Mouse (Mus musculus): ENCODE results near the gene Hfe. TPM values are rescaled to one million over a fixed set of nuclear protein-coding genes. Genes with fewer than 3 reads are reported as not detected.
A peak's percentile ranks its signal among the peaks of the same experiment; 100 is the strongest.
"Not testable (repeated sequence)": the region's sequence is repeated elsewhere in the genome, so short reads cannot be mapped to it uniquely, and the experiment has no call there.

Gene Hfe
- polyA plus RNA-seq, 1 experiment from 2014 or later: 26.3 TPM

DNA sequence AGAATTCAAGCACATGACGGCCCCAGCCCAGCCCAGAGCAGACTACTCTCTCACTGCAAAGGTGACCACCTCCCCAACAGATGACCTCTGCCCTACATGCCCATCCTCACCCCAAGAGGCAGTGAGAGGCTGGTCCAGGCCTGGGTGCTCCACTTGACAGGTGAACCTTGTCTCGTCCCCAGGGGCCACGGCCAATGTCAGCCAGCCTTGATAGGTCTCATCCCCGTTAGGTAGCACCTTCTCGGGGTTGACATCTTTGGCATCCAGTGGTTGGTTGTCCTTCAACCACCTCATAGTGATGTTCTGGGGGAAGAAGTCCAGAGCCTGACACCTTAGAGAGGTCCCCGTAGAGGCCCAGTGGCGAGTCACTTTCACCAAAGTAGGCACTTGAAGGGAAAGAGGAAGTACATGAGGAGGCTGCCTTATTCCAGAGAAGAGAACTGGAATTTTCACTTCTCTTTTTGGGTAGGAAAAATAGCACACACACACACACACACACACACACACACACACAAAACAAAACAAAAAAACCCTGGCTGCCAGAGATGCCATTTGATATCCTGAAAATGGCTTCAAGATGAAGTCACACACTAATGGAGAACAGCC is 4.8 kb downstream of the Hfe start:
- ATAC-seq: no peak
- H3K9ac ChIP-seq (replicated peaks; ENCODE audit: low read depth): no peak overlapping the region

DNA sequence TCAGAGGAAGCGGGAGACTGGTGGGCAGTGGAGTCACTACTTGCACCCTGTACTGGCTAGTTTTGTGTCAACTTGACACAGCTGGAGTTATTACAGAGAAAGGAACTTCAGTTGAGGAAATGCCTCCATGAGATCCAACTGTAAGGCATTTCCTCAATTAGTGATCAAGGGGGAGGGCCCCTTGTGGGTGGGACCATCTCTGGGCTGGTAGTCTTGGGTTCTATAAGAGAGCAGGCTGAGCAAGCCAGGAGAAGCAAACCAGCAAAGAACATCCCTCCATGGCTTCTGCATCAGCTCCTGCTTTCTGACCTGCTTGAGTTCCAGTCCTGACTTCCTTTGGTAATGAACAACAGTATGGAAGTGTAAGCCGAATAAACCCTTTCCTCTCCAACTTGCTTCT is 7.9 kb downstream of the Hfe start:
- H3K27ac ChIP-seq (ENCODE audit: low read length); H3K4me2 ChIP-seq (replicated peaks; ENCODE audit: low read depth, low read length); H3K4me1 ChIP-seq (ENCODE audit: insufficient read depth, low read depth, low read length); H3K9ac ChIP-seq (replicated peaks; ENCODE audit: low read depth); H3K36me3 ChIP-seq (ENCODE audit: insufficient read depth, low read length); H3K9me3 ChIP-seq (ENCODE audit: low read length); H3K27me3 ChIP-seq (replicated peaks; ENCODE audit: insufficient read depth, low read length); H3K4me3 ChIP-seq (ENCODE audit: low read depth, low read length); DNase-seq (ENCODE audit: low spot score); ATAC-seq: not testable (repeated sequence)
- 60% methylated on average over 2 of the region's 2 CpGs for WGBS

More for the DNA sequence above, 4.8 kb downstream of the Hfe start:
- WGBS: 82% methylated on average over 7 of the region's 7 CpGs
- Histone ChIP-seq H3K36me3 (ENCODE audit: insufficient read depth, low read length) (no peaks in the 10 kb centered on the region), H3K4me3 (ENCODE audit: low read depth, low read length) (no peak overlapping the region), H3K27ac (ENCODE audit: low read length) (no peak overlapping the region), H3K27me3 (replicated peaks; ENCODE audit: insufficient read depth, low read length) (no peaks in the 10 kb centered on the region), H3K9me3 (ENCODE audit: low read length) (no peaks in the 10 kb centered on the region), H3K4me1 (ENCODE audit: insufficient read depth, low read depth, low read length) (no peaks in the 10 kb centered on the region), H3K4me2 (replicated peaks; ENCODE audit: low read depth, low read length) (no peak overlapping the region)
- TF ChIP-seq CTCF (IDR thresholded peaks at IDR 0.05) (no peak), EP300 (IDR thresholded peaks at IDR 0.05) (no peak)
- no peak for DNase-seq (ENCODE audit: low spot score)

DNA sequence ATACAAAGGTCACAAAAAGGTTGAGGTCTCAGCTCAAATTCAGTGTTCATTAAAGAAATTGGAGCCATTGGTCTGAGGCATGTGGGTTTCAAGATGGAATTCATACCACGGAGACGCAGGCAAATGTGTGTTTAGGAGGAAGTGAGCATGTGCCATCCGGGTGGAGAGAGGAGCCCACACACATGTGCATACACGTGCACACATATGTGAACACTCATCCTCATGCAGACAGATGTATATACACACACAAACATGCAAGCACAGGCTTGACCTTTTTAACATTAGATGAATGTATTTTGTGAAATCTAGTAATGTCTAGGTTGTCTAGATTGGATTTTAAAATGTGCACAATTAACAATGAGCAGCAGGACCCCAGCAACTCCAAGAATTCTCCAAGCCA is 8.4 kb downstream of the Hfe start:
- H3K9me3 ChIP-seq (ENCODE audit: low read length): no peaks in the 10 kb centered on the region
- DNase-seq (ENCODE audit: low spot score) (no peak), ATAC-seq (no peak)
- no peak overlapping the region for H3K9ac ChIP-seq (replicated peaks; ENCODE audit: low read depth)
- WGBS: 75% methylated on average over 4 of the region's 4 CpGs
- H3K27ac ChIP-seq (ENCODE audit: low read length): no peak overlapping the region
- no peak overlapping the region for H3K4me3 ChIP-seq (ENCODE audit: low read depth, low read length)
- no peaks in the 10 kb centered on the region for H3K36me3 ChIP-seq (ENCODE audit: insufficient read depth, low read length)
- TF ChIP-seq EP300 (IDR thresholded peaks at IDR 0.05) (no peak), CTCF (IDR thresholded peaks at IDR 0.05) (no peak)
- H3K27me3 ChIP-seq (replicated peaks; ENCODE audit: insufficient read depth, low read length): no peaks in the 10 kb centered on the region
- no peak overlapping the region for H3K4me2 ChIP-seq (replicated peaks; ENCODE audit: low read depth, low read length)
- H3K4me1 ChIP-seq (ENCODE audit: insufficient read depth, low read depth, low read length): no peaks in the 10 kb centered on the region

DNA sequence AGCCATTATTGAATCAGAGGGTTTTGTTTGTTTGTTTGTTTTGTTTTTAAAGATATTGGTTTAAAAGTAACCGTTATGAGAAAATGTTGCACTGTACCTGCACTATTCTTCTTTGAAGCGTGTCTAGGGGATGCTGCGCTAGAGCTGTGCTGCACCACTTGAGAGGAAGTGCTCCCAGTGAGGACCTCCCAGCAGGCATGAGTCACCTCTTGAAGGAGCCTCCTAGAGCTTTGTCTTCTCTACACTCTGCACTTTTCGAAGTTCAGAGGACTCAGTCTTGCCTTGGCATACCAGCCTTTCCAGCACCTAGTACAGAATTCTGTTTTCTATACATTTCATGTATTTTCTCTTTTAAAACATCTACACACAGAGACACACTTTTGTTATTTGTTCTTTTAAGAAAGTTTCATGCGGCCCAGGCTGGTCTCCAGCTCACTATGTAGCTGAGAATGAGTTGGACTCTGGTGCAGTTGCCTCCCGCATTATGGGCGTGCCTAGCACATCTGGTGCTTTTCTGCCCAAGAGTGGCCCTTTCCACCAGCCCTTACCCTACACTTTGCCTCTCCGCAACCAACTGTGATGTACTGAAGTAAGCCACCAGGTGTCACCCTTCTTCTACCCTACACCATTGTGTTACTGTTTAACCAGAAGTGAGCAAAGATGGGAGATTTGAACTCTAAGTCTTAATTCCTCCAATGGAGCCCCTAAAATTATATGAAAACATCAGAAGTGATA is 9.7 kb downstream of the Hfe start:
- no peaks in the 10 kb centered on the region for H3K9me3 ChIP-seq (ENCODE audit: low read length)
- TF ChIP-seq CTCF (IDR thresholded peaks at IDR 0.05): peak; percentile 94
- no peak for TF ChIP-seq EP300 (IDR thresholded peaks at IDR 0.05)
- no peak overlapping the region for H3K27ac ChIP-seq (ENCODE audit: low read length)
- ATAC-seq: peak; percentile 60
- H3K4me1 ChIP-seq (ENCODE audit: insufficient read depth, low read depth, low read length): no peaks in the 10 kb centered on the region
- no peaks in the 10 kb centered on the region for H3K27me3 ChIP-seq (replicated peaks; ENCODE audit: insufficient read depth, low read length)
- peak; percentile 91 for DNase-seq (ENCODE audit: low spot score)
- 12% methylated on average over 8 of the region's 8 CpGs for WGBS
- H3K4me3 ChIP-seq (ENCODE audit: low read depth, low read length): no peak overlapping the region
- H3K9ac ChIP-seq (replicated peaks; ENCODE audit: low read depth): no peak overlapping the region
- H3K4me2 ChIP-seq (replicated peaks; ENCODE audit: low read depth, low read length): no peak overlapping the region
- H3K36me3 ChIP-seq (ENCODE audit: insufficient read depth, low read length): no peaks in the 10 kb centered on the region

DNA sequence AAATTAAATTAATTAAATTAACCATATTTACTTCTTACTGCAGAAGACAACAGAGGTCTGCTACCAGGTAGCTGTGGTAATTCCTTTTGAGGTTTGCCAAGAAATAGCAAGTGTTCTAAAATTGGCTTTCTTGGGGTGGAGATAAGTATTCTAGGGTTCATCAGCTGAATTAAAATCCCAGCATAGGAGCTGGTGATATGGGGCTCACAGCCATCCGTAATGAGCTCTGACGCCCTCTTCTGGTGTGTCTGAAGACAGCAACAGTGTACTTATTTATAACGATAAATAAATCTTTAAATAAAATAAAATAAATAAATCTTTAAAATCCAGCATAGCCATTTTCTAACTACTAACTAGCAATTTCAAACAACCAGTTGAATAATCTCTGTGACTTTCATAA is 10.9 kb downstream of the Hfe start:
- TF ChIP-seq EP300 (IDR thresholded peaks at IDR 0.05): no peak
- Histone ChIP-seq H3K27ac (ENCODE audit: low read length) (no peak overlapping the region), H3K9ac (replicated peaks; ENCODE audit: low read depth) (no peak overlapping the region), H3K4me1 (ENCODE audit: insufficient read depth, low read depth, low read length) (no peaks in the 10 kb centered on the region), H3K27me3 (replicated peaks; ENCODE audit: insufficient read depth, low read length) (no peaks in the 10 kb centered on the region), H3K4me2 (replicated peaks; ENCODE audit: low read depth, low read length) (no peak overlapping the region), H3K36me3 (ENCODE audit: insufficient read depth, low read length) (no peaks in the 10 kb centered on the region), H3K9me3 (ENCODE audit: low read length) (no peaks in the 10 kb centered on the region), H3K4me3 (ENCODE audit: low read depth, low read length) (no peak overlapping the region)
- WGBS: 66% methylated on average over 3 of the region's 3 CpGs
- ATAC-seq (no peak), DNase-seq (ENCODE audit: low spot score) (no peak)

DNA sequence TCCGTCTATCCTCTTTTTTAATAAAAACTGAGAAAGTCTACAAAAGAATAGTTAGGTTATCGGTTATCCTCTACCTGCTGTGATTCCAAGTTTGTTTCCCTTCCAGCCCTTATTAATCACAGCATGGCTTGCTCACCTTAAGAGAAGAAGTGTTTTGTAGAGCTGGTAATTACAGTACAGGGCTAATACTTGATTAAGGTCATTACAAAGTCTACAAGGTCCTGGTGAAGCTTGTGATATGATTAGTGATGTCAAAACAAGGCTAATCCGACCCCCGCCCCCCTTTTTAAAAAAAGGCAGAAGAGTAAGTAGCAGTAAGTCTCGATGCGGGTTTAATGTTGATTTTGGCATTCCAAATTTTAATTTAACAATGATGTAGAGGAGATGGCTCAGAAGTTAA is 11.7 kb downstream of the Hfe start:
- Histone ChIP-seq H3K27ac (ENCODE audit: low read length) (peak overlapping the region; percentile 47), H3K27me3 (replicated peaks; ENCODE audit: insufficient read depth, low read length) (no peaks in the 10 kb centered on the region), H3K9me3 (ENCODE audit: low read length) (no peaks in the 10 kb centered on the region), H3K4me2 (replicated peaks; ENCODE audit: low read depth, low read length) (no peak overlapping the region), H3K4me3 (ENCODE audit: low read depth, low read length) (no peak overlapping the region), H3K4me1 (ENCODE audit: insufficient read depth, low read depth, low read length) (no peaks in the 10 kb centered on the region), H3K36me3 (ENCODE audit: insufficient read depth, low read length) (no peaks in the 10 kb centered on the region), H3K9ac (replicated peaks; ENCODE audit: low read depth) (no peak overlapping the region)
- TF ChIP-seq CTCF (IDR thresholded peaks at IDR 0.05): no peak
- no peak for TF ChIP-seq EP300 (IDR thresholded peaks at IDR 0.05)
- WGBS: 54% methylated on average over 6 of the region's 6 CpGs
- ATAC-seq: no peak
- no peak for DNase-seq (ENCODE audit: low spot score)
